Mouse (Mus musculus) embryo, embryonic 11 days (tissue): ENCODE measurements around the gene Serpinb1c.
"Not testable (repeated sequence)": the region's sequence is repeated elsewhere in the genome, so short reads cannot be mapped to it uniquely, and the experiment has no call there.

Experiments used
- DNase-seq: peaks from one replicate; pipeline ENCODE4 v3.0.0-alpha.2; 2015

Gene Serpinb1c

GRCm38 (mm10) chr13:32898111-32898510, at the start of gene Serpinb1c:
TSS of gene Serpinb1c (minus strand) at chr13:32898211.
- no peak for DNase-seq

- not testable (repeated sequence) for DNase-seq
These were observed 41.2 kb upstream of the Serpinb1c start for GRCm38 (mm10) chr13:32939191-32939590.

- not testable (repeated sequence) for DNase-seq
These were observed 40.3 kb upstream of the Serpinb1c start for GRCm38 (mm10) chr13:32938275-32938674.

GRCm38 (mm10) chr13:32934706-32935381, 36.8 kb upstream of the Serpinb1c start:
- no peak for DNase-seq

GRCm38 (mm10) chr13:32929107-32929750, 31.2 kb upstream of the Serpinb1c start:
- DNase-seq = no peak

GRCm38 (mm10) chr13:32927241-32927640, 29.2 kb upstream of the Serpinb1c start:
- DNase-seq = no peak

- DNase-seq = no peak
These were observed 28.6 kb upstream of the Serpinb1c start for GRCm38 (mm10) chr13:32926661-32927060.

GRCm38 (mm10) chr13:32924578-32925360, 26.8 kb upstream of the Serpinb1c start:
- no peak for DNase-seq

- DNase-seq = no peak
These were observed 24.6 kb upstream of the Serpinb1c start for GRCm38 (mm10) chr13:32922622-32923021.

GRCm38 (mm10) chr13:32912770-32913380, 14.9 kb upstream of the Serpinb1c start:
- peak; percentile 50 for DNase-seq

GRCm38 (mm10) chr13:32908182-32908581, 10.2 kb upstream of the Serpinb1c start:
- DNase-seq = no peak

- DNase-seq = peak; percentile 93
These were observed 5.3 kb upstream of the Serpinb1c start for GRCm38 (mm10) chr13:32903211-32903873.

GRCm38 (mm10) chr13:32902481-32903015, 4.5 kb upstream of the Serpinb1c start:
- peak; percentile 84 for DNase-seq

- peak; percentile 71 for DNase-seq
These were observed 2.6 kb upstream of the Serpinb1c start for GRCm38 (mm10) chr13:32900639-32901038.

- not testable (repeated sequence) for DNase-seq
These were observed 1.1 kb upstream of the Serpinb1c start for GRCm38 (mm10) chr13:32899114-32899513.

GRCm38 (mm10) chr13:32896931-32897330, 1.1 kb downstream of the Serpinb1c start:
- DNase-seq = no peak

- DNase-seq = no peak
These were observed 13.3 kb downstream of the Serpinb1c start for GRCm38 (mm10) chr13:32884755-32885154.

- no peak for DNase-seq
These were observed 24.1 kb downstream of the Serpinb1c start for GRCm38 (mm10) chr13:32873862-32874261.

- no peak for DNase-seq
These were observed 29.2 kb downstream of the Serpinb1c start for GRCm38 (mm10) chr13:32868843-32869242.

- not testable (repeated sequence) for DNase-seq
These were observed 29.8 kb downstream of the Serpinb1c start for GRCm38 (mm10) chr13:32868233-32868632.

GRCm38 (mm10) chr13:32867030-32867429, 31.0 kb downstream of the Serpinb1c start:
- DNase-seq = no peak

GRCm38 (mm10) chr13:32866484-32866883, 31.5 kb downstream of the Serpinb1c start:
- DNase-seq = peak; percentile 85
